Mouse (Mus musculus) brown adipose tissue, adult 24 weeks (tissue): ENCODE results near the gene Esr2. TPM values are rescaled to one million over a fixed set of nuclear protein-coding genes. Genes with fewer than 3 reads are reported as not detected.

ENCODE experiments used
- H3K27ac ChIP-seq: fragments of 200-500 bp; replicated peaks from 2 replicates; pipeline ENCODE4 v1.5.1; 2012; ENCODE audit warnings: low read depth, mild to moderate bottlenecking, low read length
- H3K4me1 ChIP-seq: fragments of 200-500 bp; 2 replicates; pipeline ENCODE4 v1.6.1; 2012; ENCODE audit warnings: low read length, mixed read lengths; ENCODE audit not compliant: control insufficient read depth, insufficient read depth, insufficient read length
- H3K4me3 ChIP-seq: fragments of 200-500 bp; 2 replicates; pipeline ENCODE4 v1.5.1; 2012; ENCODE audit warnings: low read depth, mild to moderate bottlenecking, low read length, moderate library complexity; ENCODE audit not compliant: insufficient read depth
- polyA plus RNA-seq: library from polyadenylated mRNA; stranded (reverse); fragments of >200 nt; gene quantifications from 2 replicates; pipeline ENCODE4 v1.2.4, GENCODE M21; 2012; ENCODE audit not compliant: missing spikeins, insufficient read depth, insufficient read length

Gene Esr2
- polyA plus RNA-seq, 1 experiment, result not detected

DNA sequence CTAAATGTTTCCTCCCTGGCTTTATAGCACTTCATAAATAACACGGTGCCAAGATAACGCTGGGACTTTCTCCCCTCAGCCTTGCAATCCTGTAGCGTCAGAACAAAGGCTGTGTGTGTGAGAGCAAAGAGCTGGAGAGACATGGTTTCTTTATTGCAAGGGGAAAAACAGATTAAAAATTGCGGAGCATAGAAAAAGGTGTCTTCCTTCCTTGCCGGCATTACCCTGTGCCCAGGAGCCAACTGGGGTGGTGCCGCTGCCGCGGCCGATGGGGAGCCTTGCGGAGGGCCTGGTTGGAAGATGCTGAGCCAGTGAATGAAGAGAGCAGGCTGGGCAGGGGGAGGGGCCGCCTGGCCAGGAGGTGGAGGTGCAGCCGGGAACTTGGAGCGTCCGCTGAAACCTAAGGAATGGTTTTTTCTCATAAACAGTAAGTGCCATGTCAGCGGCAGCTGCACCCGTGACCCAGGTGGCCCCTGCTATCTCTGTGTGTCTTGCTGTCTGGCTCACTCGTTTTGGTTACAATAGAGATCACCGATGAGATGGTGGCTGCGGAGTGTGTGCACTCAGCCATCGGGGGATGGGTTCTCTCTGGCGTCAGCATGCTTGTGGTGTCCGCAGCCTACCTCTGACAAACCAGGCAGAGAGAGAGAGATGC, 95.4 kb downstream of the Esr2 start:
- Histone ChIP-seq H3K4me3 (peak overlapping the region; percentile 47), H3K4me1 (peaks cover 6% of the 10 kb centered on the region; the same call in 1 of the 2 replicates), H3K27ac (0 out of 2 replicates have a peak overlapping the region, but pooled peaks have one; percentile 8)

DNA sequence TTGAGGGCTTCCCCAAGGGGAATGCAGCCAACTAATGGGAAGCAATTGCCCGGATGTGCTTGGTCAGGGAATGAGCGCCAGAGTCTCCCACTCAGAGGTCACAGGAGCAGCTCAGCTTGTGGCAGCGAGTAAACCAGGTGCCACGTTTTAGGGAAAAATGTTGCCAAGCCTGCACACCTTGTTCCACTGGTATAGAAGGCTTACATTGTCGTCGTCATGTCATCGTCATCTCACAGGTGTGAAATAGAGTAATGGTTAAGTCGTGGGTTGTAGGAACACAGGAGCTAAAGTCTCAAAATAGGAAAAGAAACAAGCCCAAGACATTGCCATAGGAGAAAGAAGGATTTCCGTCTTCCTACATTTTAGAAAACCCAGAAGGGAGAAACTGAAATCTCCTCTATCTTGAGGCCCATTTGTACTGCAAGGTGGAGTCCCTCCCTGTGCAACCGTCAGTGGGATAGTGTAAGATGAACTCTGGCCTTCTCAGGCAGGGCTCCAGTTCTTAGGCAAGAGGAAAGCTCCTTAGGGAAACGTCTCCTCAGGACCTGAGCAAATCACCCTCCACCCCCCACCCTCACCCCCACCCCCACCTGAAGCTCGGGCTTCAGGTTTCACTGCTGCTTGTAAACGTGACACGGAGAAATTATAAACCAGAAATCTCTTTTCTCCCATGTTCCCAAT, 96.0 kb downstream of the Esr2 start:
- Histone ChIP-seq H3K4me3 (peak overlapping the region; percentile 47), H3K4me1 (peaks cover 6% of the 10 kb centered on the region; the same call in 1 of the 2 replicates), H3K27ac (peak overlapping the region; percentile 64)

DNA sequence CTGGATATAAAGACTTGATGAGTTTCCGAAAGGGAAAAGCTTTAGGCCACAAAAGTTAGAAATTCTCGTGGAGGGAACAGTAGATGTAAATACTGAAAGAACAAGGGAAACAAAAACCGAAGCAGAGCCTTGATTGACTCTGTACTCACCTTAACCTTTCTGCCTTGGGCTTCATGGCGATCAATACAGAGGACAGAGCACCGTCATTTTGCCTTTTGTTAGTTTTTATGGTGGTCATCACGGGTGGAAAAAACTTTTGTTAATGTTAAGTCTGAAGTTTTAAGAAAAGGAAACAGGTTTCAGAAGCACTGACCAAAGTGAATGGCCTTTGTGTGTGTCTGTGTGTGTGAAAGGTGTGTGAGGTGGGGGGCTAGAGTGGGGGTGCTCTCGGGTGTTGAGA, 103.1 kb downstream of the Esr2 start:
- Histone ChIP-seq H3K4me1 (no peaks in the 10 kb centered on the region; the same call in 1 of the 2 replicates), H3K4me3 (no peak overlapping the region), H3K27ac (no peak overlapping the region)

DNA sequence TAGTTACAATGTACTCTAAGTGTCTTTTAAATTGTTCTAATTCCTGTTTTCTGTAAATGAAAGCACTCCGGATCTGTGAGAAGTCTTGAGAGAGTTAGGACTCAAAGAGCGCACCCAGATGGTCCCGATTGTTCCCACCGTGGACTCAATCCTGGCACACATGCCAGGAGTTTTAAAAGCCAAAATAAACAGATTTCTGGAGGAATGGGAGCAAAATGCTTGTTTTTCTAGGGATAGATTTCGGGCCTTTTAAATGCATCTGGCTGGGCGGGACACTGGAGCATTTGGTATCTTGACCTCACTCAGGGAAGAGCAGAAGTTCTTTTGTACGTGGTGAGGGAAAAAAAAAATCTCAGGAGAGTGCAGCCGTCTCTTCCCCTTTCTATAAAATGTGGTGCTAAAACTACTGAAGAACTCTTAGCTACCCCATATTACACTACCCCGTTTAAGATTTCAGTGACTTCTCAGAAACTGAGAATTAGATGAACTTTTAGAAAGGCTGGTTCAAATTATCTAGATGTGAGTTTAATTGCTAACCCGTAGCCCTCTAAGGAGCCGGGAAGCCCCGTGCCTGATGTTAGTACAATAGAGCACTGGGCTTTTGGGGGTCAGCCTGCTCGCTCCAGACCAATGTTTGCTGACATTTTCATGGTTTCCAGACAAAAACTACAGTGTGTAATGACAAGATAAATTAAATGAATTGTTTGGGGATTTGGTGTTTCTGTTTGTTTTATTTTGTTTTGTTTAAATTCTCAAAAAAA, 103.8 kb downstream of the Esr2 start:
- peak overlapping the region; percentile 53; the same call in 1 of the 2 replicates for H3K27ac ChIP-seq

DNA sequence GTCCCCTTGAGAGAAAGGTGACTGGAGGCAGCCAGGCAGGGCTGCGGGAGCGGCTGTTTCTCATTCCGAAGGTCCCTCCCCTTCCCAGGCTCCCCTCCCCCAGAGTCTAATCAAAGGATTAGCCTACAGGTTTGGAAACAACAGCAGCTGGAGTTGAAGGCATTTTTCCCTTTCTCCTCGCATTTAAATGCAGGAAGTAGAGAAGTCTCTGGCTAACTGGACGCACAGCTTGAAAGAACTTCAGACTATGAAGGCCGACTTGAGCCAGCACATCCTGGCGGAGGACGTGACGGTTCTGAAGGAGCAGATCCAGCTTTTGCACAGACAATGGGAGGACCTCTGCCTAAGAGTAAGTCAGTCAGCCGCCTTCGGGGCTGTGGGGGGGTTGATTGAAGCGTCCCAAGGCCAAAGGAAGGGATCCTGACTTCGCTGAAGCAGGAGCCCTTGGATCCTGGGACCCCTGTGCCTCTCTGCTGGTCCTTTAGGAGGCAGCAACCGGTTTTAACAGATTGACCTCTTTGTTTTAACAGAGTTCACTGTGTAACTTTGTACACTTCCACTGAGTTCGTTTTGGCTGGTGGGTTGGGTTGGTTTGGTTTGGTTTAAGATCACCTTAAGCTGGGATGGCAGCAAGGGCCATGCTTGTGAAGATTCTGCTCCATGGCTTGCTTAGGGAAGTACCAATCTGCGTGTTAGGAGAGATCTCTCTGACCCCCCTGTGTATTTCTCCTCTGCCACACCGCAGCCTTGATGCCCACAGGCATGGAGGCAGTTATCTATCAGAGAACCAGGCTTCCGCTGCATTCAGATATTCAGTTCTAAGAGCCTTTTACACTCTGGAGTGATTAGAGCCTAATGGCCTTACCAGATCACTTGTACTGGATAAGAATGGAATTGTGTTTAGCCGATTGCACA, 104.9 kb downstream of the Esr2 start:
- Histone ChIP-seq H3K4me3 (no peak overlapping the region), H3K27ac (peak overlapping the region; percentile 68)

More for the DNA sequence above, 103.8 kb downstream of the Esr2 start:
- Histone ChIP-seq H3K4me1 (no peaks in the 10 kb centered on the region; the same call in 1 of the 2 replicates), H3K4me3 (no peak overlapping the region)

More for the DNA sequence above, 104.9 kb downstream of the Esr2 start:
- H3K4me1 ChIP-seq, result no peaks in the 10 kb centered on the region; the same call in 1 of the 2 replicates

Other genes with a start within 250 kb of the Esr2 start
- gene Tex21, start 69.5 kb upstream of the Esr2 start, polyA plus RNA-seq, result not detected in 2 replicates
- gene Mthfd1, start 78.0 kb upstream of the Esr2 start, polyA plus RNA-seq, result 14.7 and 15.1 TPM in 2 replicates
- gene Akap5, start 147.6 kb upstream of the Esr2 start, polyA plus RNA-seq, result 0.71 and 0.87 TPM in 2 replicates
- gene Zbtb25, start 192.3 kb upstream of the Esr2 start, polyA plus RNA-seq, result 7.3 and 10.2 TPM in 2 replicates
- 1.7 and 2.7 TPM in 2 replicates for gene Zbtb1, start 193.0 kb upstream of the Esr2 start, polyA plus RNA-seq
- gene Hspa2, start 226.9 kb upstream of the Esr2 start, polyA plus RNA-seq, result 1.3 and 3.1 TPM in 2 replicates
- gene Ppp1r36, start 240.3 kb upstream of the Esr2 start, polyA plus RNA-seq, result not detected in 2 replicates